Mouse (Mus musculus) bone marrow, adult 2 months (tissue): ENCODE data around the gene Zmym2. TPM values are rescaled to one million over a fixed set of nuclear protein-coding genes. Genes with fewer than 3 reads are reported as not detected.
"Not testable (repeated sequence)": the region's sequence is repeated elsewhere in the genome, so short reads cannot be mapped to it uniquely, and the experiment has no call there.

ENCODE experiments used
- H3K27ac ChIP-seq: fragments of 200-500 bp; 2 replicates; pipeline ENCODE4 v1.5.1; 2012; ENCODE audit warnings: low read depth, mild to moderate bottlenecking, control low read depth, inconsistent platforms, low read length; ENCODE audit not compliant: control insufficient read depth, poor library complexity, insufficient read depth
- H3K4me1 ChIP-seq: fragments of 200-500 bp; 2 replicates; pipeline ENCODE4 v1.6.1; 2011; ENCODE audit warnings: low read length; ENCODE audit not compliant: control insufficient read depth, insufficient read depth
- H3K4me3 ChIP-seq: fragments of 200-500 bp; replicated peaks from 2 replicates; pipeline ENCODE3; 2011; ENCODE audit warnings: mild to moderate bottlenecking, low read depth, low read length, control low read depth; ENCODE audit not compliant: control insufficient read depth
- CTCF ChIP-seq: fragments of 200-500 bp; IDR thresholded peaks from 2 replicates; pipeline ENCODE4 v1.5.1; 2011; ENCODE audit warnings: low read length, control low read depth; ENCODE audit not compliant: control insufficient read depth, insufficient read depth
- POLR2A ChIP-seq: fragments of 200-500 bp; IDR thresholded peaks from 2 replicates; pipeline ENCODE4 v1.6.1; 2011; ENCODE audit warnings: low read depth, mild to moderate bottlenecking, control low read depth, low read length, borderline replicate concordance; ENCODE audit not compliant: control insufficient read depth
- WGBS: fragments of 180-500 bp; shearing (Covaris S2); methylation state at CpG from one replicate; pipeline ENCODE4 v1.1.7; 2018; 5-methylcytosine and 5-hydroxymethylcytosine counted together
- polyA plus RNA-seq: library from polyadenylated mRNA; stranded (reverse); fragments of >200 nt; gene quantifications from 2 replicates; pipeline ENCODE4 v1.2.4, GENCODE M21; 2011; ENCODE audit warnings: low replicate concordance; ENCODE audit not compliant: missing spikeins, insufficient read depth, insufficient read length

The Zmym2 gene
- polyA plus RNA-seq, 1 experiment: 15.5 TPM

DNA sequence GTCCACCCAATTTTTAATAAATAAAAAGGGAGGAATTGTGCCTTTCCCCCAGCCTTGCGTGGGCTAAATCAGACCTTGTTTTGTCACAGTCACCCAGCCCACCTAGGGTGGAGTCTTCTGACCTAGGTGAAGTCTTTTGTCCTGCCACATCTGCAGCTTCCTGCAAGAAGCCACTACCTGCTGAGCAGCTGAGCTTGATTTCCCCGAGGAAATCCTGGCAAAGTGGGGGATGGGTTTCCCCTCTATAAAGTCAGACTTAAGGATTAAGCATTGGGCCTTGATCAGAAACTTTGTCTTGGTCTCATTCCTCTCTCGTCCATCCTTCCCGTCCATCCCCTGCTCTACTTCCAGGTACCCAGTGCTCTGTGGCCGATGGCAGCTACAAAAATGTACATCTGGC lies 12.9 kb upstream of the Zmym2 start:
- H3K27ac ChIP-seq: no peak overlapping the region
- no peak for TF ChIP-seq POLR2A
- TF ChIP-seq CTCF: no peak
- 80% methylated on average over 5 of the region's 5 CpGs for WGBS
- no peak overlapping the region for H3K4me3 ChIP-seq
- H3K4me1 ChIP-seq: no peaks in the 10 kb centered on the region

DNA sequence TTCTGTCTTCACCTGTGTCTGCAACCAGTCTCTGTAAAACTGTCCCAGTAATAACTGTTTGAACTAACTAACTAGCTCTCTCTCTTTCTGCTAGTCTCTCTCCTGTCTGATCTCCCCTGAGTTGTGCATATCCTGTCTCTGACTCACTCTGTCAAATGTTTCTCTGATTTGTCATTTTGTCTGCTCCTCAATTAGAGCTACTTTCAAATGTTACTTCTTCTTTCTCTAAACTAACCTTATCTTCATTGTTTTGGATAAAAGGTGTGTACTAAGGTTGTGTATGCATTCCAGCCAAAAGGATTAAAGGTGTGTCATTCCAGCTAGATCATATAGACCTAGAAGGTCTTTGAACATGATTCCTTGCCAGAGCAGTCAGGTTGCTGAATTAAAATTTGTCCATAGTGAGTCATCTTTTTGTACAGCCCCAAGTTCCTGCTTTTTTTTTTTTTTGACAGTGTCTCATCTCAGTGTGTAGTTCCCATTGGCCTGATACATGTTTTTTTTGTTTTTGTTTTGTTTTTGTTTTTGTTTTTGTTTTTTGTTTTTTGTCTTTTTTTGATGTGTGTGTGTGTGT lies 10.8 kb upstream of the Zmym2 start:
- no peak overlapping the region for H3K27ac ChIP-seq

DNA sequence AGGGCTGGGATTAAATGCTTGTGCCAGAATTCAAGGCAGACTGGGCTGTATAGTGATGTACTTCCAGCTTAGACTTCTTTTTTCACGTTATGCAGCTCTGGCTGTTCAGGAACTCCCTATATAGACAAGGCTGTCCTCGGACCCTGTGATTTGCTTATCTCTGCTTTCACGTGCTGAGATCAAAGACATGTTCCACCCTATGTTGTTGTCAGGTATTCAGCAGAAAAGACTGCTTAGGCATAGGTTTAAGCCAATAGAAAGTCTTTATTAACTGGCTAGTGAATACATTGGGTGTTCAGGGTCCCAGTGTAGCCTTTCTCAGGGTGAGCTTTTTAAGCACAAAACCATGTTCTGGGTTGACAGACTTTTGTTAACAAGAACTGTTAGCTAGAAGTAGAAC lies 5.2 kb upstream of the Zmym2 start:
- TF ChIP-seq POLR2A: no peak
- no peak for TF ChIP-seq CTCF
- no peaks in the 10 kb centered on the region for H3K4me1 ChIP-seq
- 62% methylated on average over 3 of the region's 3 CpGs for WGBS

More for the DNA sequence above, 10.8 kb upstream of the Zmym2 start:
- no peak overlapping the region for H3K4me3 ChIP-seq
- TF ChIP-seq POLR2A (no peak), CTCF (no peak)
- H3K4me1 ChIP-seq: no peaks in the 10 kb centered on the region

DNA sequence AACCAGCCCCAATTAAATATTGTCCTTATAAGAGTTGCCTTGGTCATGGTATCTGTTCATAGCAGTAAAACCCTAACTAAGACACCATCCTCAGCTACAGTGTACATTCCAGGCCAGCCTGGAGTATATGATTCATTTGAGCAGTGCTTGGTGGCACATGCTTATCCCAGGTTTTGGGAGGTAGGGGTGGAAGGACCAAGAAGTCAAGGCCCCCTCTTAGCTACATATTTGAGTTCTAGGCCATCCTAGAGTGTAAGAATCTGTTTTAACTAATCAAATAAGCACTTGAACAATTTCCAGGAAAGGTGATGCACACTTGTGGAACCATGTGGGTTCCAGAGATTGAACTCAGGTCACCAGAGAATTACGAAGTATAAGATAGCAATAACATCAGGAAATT lies 3.0 kb upstream of the Zmym2 start:
- TF ChIP-seq POLR2A: no peak
- TF ChIP-seq CTCF: no peak
- 92% methylated on average over 1 of the region's 1 CpGs for WGBS
- Histone ChIP-seq H3K4me1 (no peaks in the 10 kb centered on the region), H3K27ac (no peak overlapping the region), H3K4me3 (no peak overlapping the region)

More for the DNA sequence above, 5.2 kb upstream of the Zmym2 start:
- Histone ChIP-seq H3K27ac (no peak overlapping the region), H3K4me3 (no peak overlapping the region)

DNA sequence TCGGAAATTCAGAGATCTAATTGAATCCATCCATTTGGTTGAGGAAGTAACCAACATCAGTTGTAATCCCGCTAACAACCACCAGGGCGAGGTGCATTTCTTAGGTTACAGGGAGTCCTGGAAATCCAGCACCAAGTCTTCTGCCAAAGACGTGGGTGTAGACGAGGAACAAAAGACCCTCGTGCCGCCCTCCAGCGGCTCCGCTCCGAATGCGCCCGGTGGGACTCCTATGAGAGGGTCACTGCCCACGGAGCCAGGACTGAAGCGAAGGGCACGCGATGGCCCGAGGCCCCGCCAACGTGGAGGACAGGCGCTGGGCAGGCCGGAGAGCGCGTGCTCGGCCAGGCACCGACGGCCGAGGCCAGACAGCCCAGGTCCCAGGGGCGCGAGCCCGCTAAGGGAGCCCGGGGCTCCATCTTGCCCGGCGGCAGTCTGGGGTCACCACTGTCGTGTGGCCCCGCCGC lies 1.1 kb upstream of the Zmym2 start:
- Histone ChIP-seq H3K27ac (peak overlapping the region; percentile 29; the same call in 1 of the 2 replicates), H3K4me1 (no peaks in the 10 kb centered on the region), H3K4me3 (peak overlapping the region; percentile 34)
- no peak for TF ChIP-seq POLR2A
- peak; percentile 42; the same call in 1 of the 2 replicates for TF ChIP-seq CTCF
- WGBS: under 1% methylated on average over 36 of the region's 36 CpGs

DNA sequence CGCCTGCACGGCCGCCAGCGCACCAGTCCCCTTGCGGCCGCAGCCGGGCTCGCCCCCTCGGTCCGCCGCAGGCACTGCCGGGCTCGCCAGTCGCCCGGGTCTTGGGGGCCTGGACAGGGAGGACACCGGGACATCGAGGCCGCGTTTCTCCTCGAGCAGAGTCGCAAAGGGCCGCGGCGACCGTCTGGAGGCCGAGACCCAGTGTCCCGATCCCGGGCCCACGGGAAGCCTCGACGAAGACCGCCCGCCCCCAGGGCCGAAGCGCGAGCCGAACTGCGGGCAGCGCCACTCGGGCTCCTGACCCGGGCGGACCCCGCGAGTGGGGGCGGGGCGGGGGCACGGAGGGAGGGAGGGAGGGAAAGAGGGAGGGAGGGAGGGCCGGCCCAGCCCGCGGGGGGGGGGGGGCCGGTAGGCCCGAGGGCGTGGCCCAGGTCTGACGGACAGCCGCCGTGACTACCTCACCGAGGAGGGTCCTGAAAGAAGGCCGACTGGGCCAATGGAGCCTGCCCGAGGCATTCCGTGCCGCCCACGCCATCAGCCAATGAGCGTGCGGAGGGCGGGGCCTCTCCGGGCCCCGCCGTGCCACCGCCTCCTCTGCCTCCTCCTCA lies 363 bp upstream of the Zmym2 start:
- WGBS: 1% methylated on average over 39 of the region's 69 CpGs
- Histone ChIP-seq H3K4me3 (peak overlapping the region; percentile 62), H3K27ac (peak overlapping the region; percentile 89)
- not testable (repeated sequence) for H3K4me1 ChIP-seq

DNA sequence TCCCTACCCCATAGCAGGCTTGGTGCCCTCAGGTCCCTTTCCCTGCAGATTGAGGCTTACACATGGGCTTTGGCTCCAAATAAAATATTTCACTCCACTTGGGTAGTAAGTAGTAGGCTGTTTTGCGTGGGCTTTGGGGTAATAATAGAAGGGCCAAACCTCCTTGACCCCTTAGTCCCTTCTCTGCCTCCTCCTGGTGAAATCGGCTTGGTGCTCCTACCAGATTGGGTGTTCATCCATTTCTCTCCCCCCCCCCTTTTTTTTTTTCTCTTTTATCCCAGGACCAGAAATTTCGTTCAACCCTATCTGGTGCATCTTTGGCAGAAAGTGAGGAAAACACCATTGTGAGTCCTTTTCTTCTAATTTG lies 1.0 kb downstream of the Zmym2 start:
- no peak for TF ChIP-seq CTCF
- TF ChIP-seq POLR2A: no peak
- WGBS: 0% methylated on average over 3 of the region's 3 CpGs

DNA sequence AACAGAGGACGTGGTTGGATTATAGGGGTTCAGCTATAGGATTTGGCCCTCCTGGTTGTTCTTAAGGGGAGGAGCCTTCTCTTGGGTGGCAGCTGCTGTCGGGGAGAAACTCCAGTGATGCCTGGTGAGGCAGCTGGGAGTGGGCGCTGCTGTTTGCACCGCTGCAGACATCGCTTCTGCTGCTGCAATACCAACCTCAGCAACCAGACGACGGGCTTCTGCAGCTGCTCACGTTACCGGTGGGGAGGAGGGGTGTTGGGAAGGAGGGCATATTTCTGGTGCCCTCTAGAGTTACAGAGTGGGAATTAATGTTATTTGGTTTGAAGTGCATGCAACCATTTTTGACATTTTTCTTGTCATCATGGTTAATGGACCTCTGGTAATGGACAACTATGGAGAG lies 1.4 kb downstream of the Zmym2 start:
- H3K4me3 ChIP-seq: peak overlapping the region; percentile 69
- TF ChIP-seq CTCF (peak; percentile 79), POLR2A (peak; percentile 63; the same call in 1 of the 2 replicates)
- no peaks in the 10 kb centered on the region for H3K4me1 ChIP-seq
- WGBS: 0% methylated on average over 9 of the region's 9 CpGs
- H3K27ac ChIP-seq: peak overlapping the region; percentile 21; the same call in 1 of the 2 replicates

More for the DNA sequence above, 1.0 kb downstream of the Zmym2 start:
- H3K27ac ChIP-seq: peak overlapping the region; percentile 96
- H3K4me1 ChIP-seq: no peaks in the 10 kb centered on the region
- peak overlapping the region; percentile 69 for H3K4me3 ChIP-seq

DNA sequence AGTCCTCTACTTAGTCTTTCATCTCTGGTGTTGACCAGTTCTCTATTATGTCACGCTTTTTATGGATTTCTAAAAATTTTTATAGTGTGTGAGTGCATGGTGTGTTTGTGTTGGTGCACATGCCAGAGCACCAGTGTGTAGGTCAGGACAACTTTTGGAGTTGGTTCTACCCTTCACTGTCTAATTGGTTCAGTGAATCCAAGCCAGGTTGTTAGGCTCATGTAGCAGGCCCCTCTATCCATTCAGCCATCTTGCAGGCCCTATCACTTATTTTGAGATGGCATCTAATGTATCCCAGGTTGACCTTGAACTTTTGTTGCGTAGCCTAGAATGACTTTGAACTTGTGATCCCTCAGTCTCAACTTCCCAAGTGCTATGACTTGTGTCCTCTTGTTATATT lies 2.0 kb downstream of the Zmym2 start:
- WGBS: 73% methylated on average over 2 of the region's 2 CpGs
- Histone ChIP-seq H3K4me3 (no peak overlapping the region), H3K4me1 (no peaks in the 10 kb centered on the region), H3K27ac (no peak overlapping the region)
- no peak for TF ChIP-seq CTCF
- no peak for TF ChIP-seq POLR2A
